Comparison of ENCODE assay signal across 15 mouse cellular contexts in the genomic region with DNA sequence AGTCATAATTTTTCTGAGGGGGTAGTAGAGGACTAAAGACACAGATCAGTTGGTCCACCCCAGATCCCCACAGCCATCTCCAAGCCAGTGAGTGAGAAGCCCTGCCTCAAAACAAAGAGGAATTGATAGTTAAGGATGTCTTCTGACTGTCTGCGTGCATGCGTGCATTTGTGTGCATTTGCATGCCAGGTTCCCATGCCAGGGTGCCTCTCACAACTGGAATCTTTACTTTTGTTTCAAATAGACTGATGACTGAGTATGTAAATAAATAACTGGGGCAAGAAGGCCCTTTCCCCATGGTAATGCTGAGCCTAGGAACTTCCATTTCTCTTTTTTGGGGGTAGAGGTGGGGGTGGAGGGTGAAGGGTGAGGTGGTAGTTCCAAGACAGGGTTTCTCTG. TPM values are rescaled to one million over a fixed set of nuclear protein-coding genes. Genes with fewer than 3 reads are reported as not detected.
DNase-seq lines count a peak whose midpoint lies in the region; ATAC-seq and TF ChIP-seq lines count a peak whose summit lies in the region.
"Had no signal": no experiment of that assay in that cellular context is flagged by ENCODE, and none has a peak within 500 bp of the region (broad histone marks: within the 10 kb centered on the region; RNA-seq: fewer than 3 reads in every experiment).

No protein-coding gene starts in this region.

- peaks cover 40% of the 10 kb centered on the region for H3K36me3 ChIP-seq in limb, embryonic 12.5 days
- peaks cover 54% of the 10 kb centered on the region for H3K36me3 ChIP-seq in limb, embryonic 10.5 days
- peaks cover 3% of the 10 kb centered on the region; the same call in 1 of the 2 replicates for H3K36me3 ChIP-seq in thymus, adult 2 months (ENCODE audit: control insufficient read depth, insufficient read depth, low read length)

- intact Hi-C loops in gastrocnemius, adult 2 months (cut with DNase I), result no loop called here

- no peaks in the 10 kb centered on the region for H3K9me3 ChIP-seq in limb, embryonic 12.5 days
- H3K9me3 ChIP-seq in limb, embryonic 10.5 days (replicated peaks), result no peaks in the 10 kb centered on the region

- no peak for DNase-seq in gastrocnemius, adult 2 months
- no peak for DNase-seq in gastrocnemius, postnatal 25 days
- DNase-seq in limb, embryonic 10.5 days (ENCODE audit: low spot score), result no peak
- no peak for DNase-seq in thymus, adult 2 months
- DNase-seq in thymus, postnatal 0 days (ENCODE audit: low spot score), result no peak
- DNase-seq in T-cell, adult 2 months (ENCODE audit: low spot score), result no peak
- DNase-seq in spleen, postnatal 14 days (ENCODE audit: low spot score in 2 of 2), result no peak
- DNase-seq: cerebellum, adult 11 months; cerebellum, postnatal 25 days; heart, postnatal 10 days; kidney, postnatal 10 days; right cerebral cortex, adult 18-20 months; spleen, adult 18-20 months had no signal

- H3K4me1 ChIP-seq in limb, embryonic 12.5 days (replicated peaks), result peaks cover 56% of the 10 kb centered on the region
- peaks cover 51% of the 10 kb centered on the region for H3K4me1 ChIP-seq in limb, embryonic 10.5 days
- peaks cover 72% of the 10 kb centered on the region for H3K4me1 ChIP-seq in thymus, adult 2 months (replicated peaks; ENCODE audit: control insufficient read depth, insufficient read depth, low read length)

- H3K4me2 ChIP-seq in limb, embryonic 12.5 days, result no peak overlapping the region
- H3K4me2 ChIP-seq: midbrain, embryonic 11.5 days had no signal

- TF ChIP-seq POLR2A in thymus, adult 2 months (IDR thresholded peaks at IDR 0.05; ENCODE audit: control insufficient read depth, extremely low read depth, insufficient read depth, low read length, poor library complexity), result no peak

- no peak for ATAC-seq in limb, embryonic 12.5 days (ENCODE audit: insufficient number of reproducible peaks, insufficient read depth, low FRiP score, low TSS enrichment, low read depth)

- WGBS in limb, embryonic 12.5 days, result 95% methylated on average over 2 of the region's 2 CpGs
- 92% methylated on average over 2 of the region's 2 CpGs for WGBS in limb, embryonic 10.5 days
- WGBS in thymus, adult 2 months, result 78% methylated on average over 2 of the region's 2 CpGs

- H3K9ac ChIP-seq in limb, embryonic 12.5 days (replicated peaks), result no peak overlapping the region

- H3K4me3 ChIP-seq in gastrocnemius, adult 2 months, result no peak overlapping the region
- H3K4me3 ChIP-seq in limb, embryonic 12.5 days (replicated peaks), result no peak overlapping the region
- H3K4me3 ChIP-seq in limb, embryonic 10.5 days, result no peak overlapping the region
- no peak overlapping the region for H3K4me3 ChIP-seq in thymus, adult 2 months (ENCODE audit: control insufficient read depth, insufficient read depth, low read length)

- no peaks in the 10 kb centered on the region for H3K27me3 ChIP-seq in limb, embryonic 12.5 days
- H3K27me3 ChIP-seq in limb, embryonic 10.5 days (ENCODE audit: low read depth, poor library complexity, severe bottlenecking), result no peaks in the 10 kb centered on the region
- H3K27me3 ChIP-seq in thymus, adult 2 months (ENCODE audit: control insufficient read depth, insufficient read depth, low read length), result no peaks in the 10 kb centered on the region

- H3K27ac ChIP-seq in gastrocnemius, adult 2 months, result peak overlapping the region; percentile 83
- H3K27ac ChIP-seq in limb, embryonic 12.5 days, result 0 out of 2 replicates have a peak overlapping the region, but pooled peaks have one; percentile 13
- no peak overlapping the region for H3K27ac ChIP-seq in limb, embryonic 10.5 days
- H3K27ac ChIP-seq in thymus, adult 2 months (ENCODE audit: control insufficient read depth, insufficient read depth, low read length), result peak overlapping the region; percentile 89

- no peak for TF ChIP-seq CTCF in gastrocnemius, adult 2 months (IDR thresholded peaks at IDR 0.05)
- no peak for TF ChIP-seq CTCF in thymus, adult 2 months (IDR thresholded peaks at IDR 0.05; ENCODE audit: borderline replicate concordance, control insufficient read depth, extremely low read depth, insufficient read depth, low read length, poor library complexity)

RNA-seq across cellular contexts. Expression of a gene that starts 41.8 kb away (rescaled TPM):
- 10 to 100 TPM; 16.4 to 18.0 TPM for total RNA-seq in gastrocnemius, adult 2 months (2021)
- total RNA-seq in gastrocnemius, postnatal 25 days (2021), result 10 to 100 TPM; 22.2 to 29.7 TPM
- polyA plus RNA-seq in limb, embryonic 12.5 days (2016; fragmentation: Nextera tagmentation; extraction: Ambion mirVana), result 36.0 and 38.6 TPM in 2 replicates
- 40.1 and 42.7 TPM in 2 replicates for polyA plus RNA-seq in limb, embryonic 10.5 days (2016; fragmentation: Nextera tagmentation; extraction: Ambion mirVana)
- 32.6 and 43.3 TPM in 2 replicates for polyA plus RNA-seq in thymus, adult 2 months (2012; rRNA removed)
- polyA plus RNA-seq in thymus, postnatal 0 days (2015; fragmentation: Nextera tagmentation; extraction: Ambion mirVana), result 19.7 and 24.1 TPM in 2 replicates
